Mouse (Mus musculus) adrenal gland, postnatal 4 days (tissue): ENCODE measurements at regions not wholly inside any gene's neighbourhood (a gene's known extent, or its start where the extent isn't known, plus 50 kb on each side); places are given as distances from the start of the nearest gene placed in this dataset.
"Not testable (repeated sequence)": the region's sequence is repeated elsewhere in the genome, so short reads cannot be mapped to it uniquely, and the experiment has no call there.

Experiments
- DNase-seq, 2 experiments: peaks; one replicate each; pipeline ENCODE4 v3.0.0; 2021 to 2022; ENCODE audit warnings: low spot score in 2 of 2, mixed read lengths in 2 of 2

GRCm38 (mm10) chr16:49407956-49408795 is 290.9 kb upstream of the Ift57 start:
- DNase-seq, result no peak

- DNase-seq, result no peak
Observed at GRCm38 (mm10) chr16:49409235-49409634, 289.8 kb upstream of the Ift57 start.

- DNase-seq, result no peak
Observed at GRCm38 (mm10) chr16:49430296-49430695, 268.7 kb upstream of the Ift57 start.

- DNase-seq, result no peak
Observed at GRCm38 (mm10) chr16:49431902-49432301, 267.1 kb upstream of the Ift57 start.

GRCm38 (mm10) chr16:49441225-49441624 is 257.8 kb upstream of the Ift57 start:
- no peak for DNase-seq

GRCm38 (mm10) chr16:49447356-49447755 is 251.7 kb upstream of the Ift57 start:
- DNase-seq, result not testable (repeated sequence)

GRCm38 (mm10) chr16:49493881-49494280 is 205.2 kb upstream of the Ift57 start:
- DNase-seq, result no peak

GRCm38 (mm10) chr16:49497521-49498010 is 201.5 kb upstream of the Ift57 start:
- DNase-seq, result no peak

GRCm38 (mm10) chr16:49500818-49501217 is 198.2 kb upstream of the Ift57 start:
- DNase-seq, result no peak

- DNase-seq, result no peak
Observed at GRCm38 (mm10) chr16:49503897-49504413, 195.1 kb upstream of the Ift57 start.

GRCm38 (mm10) chr16:49504669-49505068 is 194.4 kb upstream of the Ift57 start:
- no peak for DNase-seq

GRCm38 (mm10) chr16:49505271-49505670 is 193.8 kb upstream of the Ift57 start:
- no peak for DNase-seq

GRCm38 (mm10) chr16:49518844-49519243 is 180.2 kb upstream of the Ift57 start:
- DNase-seq, result no peak

GRCm38 (mm10) chr16:49520411-49520810 is 178.6 kb upstream of the Ift57 start:
- no peak for DNase-seq

- no peak for DNase-seq
Observed at GRCm38 (mm10) chr16:49521685-49522084, 177.3 kb upstream of the Ift57 start.

- DNase-seq, result no peak
Observed at GRCm38 (mm10) chr16:49522576-49522975, 176.5 kb upstream of the Ift57 start.

GRCm38 (mm10) chr16:49528618-49529017 is 170.4 kb upstream of the Ift57 start:
- DNase-seq, result not testable (repeated sequence)

GRCm38 (mm10) chr16:49529060-49529459 is 170.0 kb upstream of the Ift57 start:
- no peak for DNase-seq

GRCm38 (mm10) chr16:49530051-49530450 is 169.0 kb upstream of the Ift57 start:
- DNase-seq, result no peak

- DNase-seq, result no peak
Observed at GRCm38 (mm10) chr16:49532071-49532686, 166.9 kb upstream of the Ift57 start.

- no peak for DNase-seq
Observed at GRCm38 (mm10) chr16:49533498-49533998, 165.5 kb upstream of the Ift57 start.

GRCm38 (mm10) chr16:49550231-49550630 is 148.8 kb upstream of the Ift57 start:
- no peak for DNase-seq
